Mouse (Mus musculus) megakaryocyte, embryonic 14.5 days (primary cell): Measurements from ENCODE around the gene Arid5b.

Experiments used
- FLI1 ChIP-seq: IDR thresholded peaks from 2 replicates; pipeline ENCODE4 v1.6.1; 2012; ENCODE audit warnings: low read length, inconsistent platforms, mixed read lengths
- GATA1 ChIP-seq: IDR thresholded peaks from 3 replicates; pipeline ENCODE4 v1.6.1; 2012; ENCODE audit warnings: mixed read lengths, low read length, inconsistent platforms, borderline replicate concordance

DNA sequence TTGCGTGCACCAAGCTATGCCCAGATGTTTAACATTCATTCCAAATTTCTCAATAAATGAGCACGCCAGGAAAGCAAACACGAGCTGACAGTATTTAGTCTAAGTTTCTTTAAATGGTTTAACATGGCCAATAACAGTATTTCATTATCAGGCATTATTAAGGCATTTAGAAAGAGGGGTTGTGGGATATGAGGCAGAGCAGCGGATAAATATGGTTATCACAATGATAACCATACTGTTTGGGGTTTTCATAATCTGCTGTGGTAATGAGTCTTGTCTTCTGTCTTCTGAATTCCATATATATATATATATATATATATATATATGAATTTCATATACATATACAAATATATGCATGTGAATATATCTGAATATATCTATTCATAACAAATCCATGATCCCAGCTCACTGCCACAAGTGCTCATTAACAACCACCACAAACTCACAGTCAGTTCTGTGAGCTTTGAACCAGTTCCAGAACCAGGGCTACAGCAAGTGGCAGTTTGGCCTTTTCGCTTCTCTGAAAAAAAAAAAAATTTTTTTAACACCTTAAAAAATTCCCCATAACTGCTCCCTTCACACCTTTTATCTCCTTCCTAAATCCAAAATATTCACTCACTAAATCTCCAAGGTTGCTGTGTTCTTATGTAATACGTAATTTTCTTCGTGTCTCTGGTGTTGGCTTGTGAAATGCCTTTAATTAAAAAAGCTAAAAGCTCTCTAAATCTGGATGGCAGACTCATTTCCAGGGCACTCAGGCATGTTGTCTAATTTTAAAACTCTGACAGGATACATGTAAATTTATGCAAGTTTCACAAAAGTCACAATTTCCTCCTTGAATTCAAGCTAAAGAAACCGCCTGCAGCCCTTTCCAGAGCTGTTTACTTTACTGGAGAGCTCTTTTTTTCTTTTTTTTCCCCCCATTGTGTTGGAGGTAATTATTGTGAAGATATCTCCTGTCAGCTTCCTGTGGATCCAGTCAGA lies 113.5 kb downstream of the Arid5b start:
- no peak for TF ChIP-seq GATA1
- no peak for TF ChIP-seq FLI1
